Mouse (Mus musculus) E14TG2a.4 (cell line): ENCODE measurements around the gene Xrcc5.

Experiments
- H3K27me3 ChIP-seq: 2 replicates; pipeline ENCODE4 v1.6.1; 2014; ENCODE audit warnings: low read length, control low read depth; ENCODE audit not compliant: insufficient read depth
- H3K36me3 ChIP-seq: 2 replicates; pipeline ENCODE4 v1.6.1; 2014; ENCODE audit warnings: low read length, control low read depth; ENCODE audit not compliant: insufficient read depth
- H3K4me1 ChIP-seq: replicated peaks from 2 replicates; pipeline ENCODE4 v1.6.1; 2014; ENCODE audit warnings: low read depth, low read length, control low read depth
- H3K4me3 ChIP-seq: replicated peaks from 2 replicates; pipeline ENCODE4 v1.5.1; 2014; ENCODE audit warnings: mild to moderate bottlenecking, low read length
- H3K9me3 ChIP-seq: 2 replicates; pipeline ENCODE4 v1.6.1; 2014; ENCODE audit warnings: low read length, control low read depth
- CTCF ChIP-seq: conservative IDR thresholded peaks from 2 replicates; pipeline ENCODE4 v1.5.1; 2014; ENCODE audit warnings: low read length
- NANOG ChIP-seq: IDR thresholded peaks from 2 replicates; pipeline ENCODE4 v1.6.1; 2014; ENCODE audit warnings: borderline replicate concordance, low read length, mixed read lengths
- POU5F1 ChIP-seq: IDR thresholded peaks from 2 replicates; pipeline ENCODE4 v1.6.1; 2014; ENCODE audit warnings: low read length, borderline replicate concordance

The Xrcc5 gene

GRCm38 (mm10) chr1:72326162-72326821, 19.1 kb downstream of the Xrcc5 start:
- Histone ChIP-seq H3K9me3 (no peaks in the 10 kb centered on the region), H3K4me3 (no peak overlapping the region), H3K4me1 (no peaks in the 10 kb centered on the region), H3K27me3 (no peaks in the 10 kb centered on the region), H3K36me3 (peaks cover 98% of the 10 kb centered on the region)
- TF ChIP-seq NANOG: no peak
- no peak for TF ChIP-seq POU5F1
- no peak for TF ChIP-seq CTCF

- Histone ChIP-seq H3K36me3 (peaks cover 100% of the 10 kb centered on the region), H3K9me3 (peaks cover 62% of the 10 kb centered on the region), H3K27me3 (no peaks in the 10 kb centered on the region), H3K4me1 (no peaks in the 10 kb centered on the region), H3K4me3 (no peak overlapping the region)
- TF ChIP-seq POU5F1 (no peak), NANOG (no peak), CTCF (no peak)
Observed at GRCm38 (mm10) chr1:72334807-72335206, 27.6 kb downstream of the Xrcc5 start.

- TF ChIP-seq POU5F1 (no peak), NANOG (no peak), CTCF (no peak)
- H3K4me1 ChIP-seq: no peaks in the 10 kb centered on the region
- no peak overlapping the region for H3K4me3 ChIP-seq
- peaks cover 81% of the 10 kb centered on the region for H3K9me3 ChIP-seq
- H3K27me3 ChIP-seq: no peaks in the 10 kb centered on the region
- peaks cover 100% of the 10 kb centered on the region for H3K36me3 ChIP-seq
Observed at GRCm38 (mm10) chr1:72336780-72337179, 29.6 kb downstream of the Xrcc5 start.

GRCm38 (mm10) chr1:72338341-72338740, 31.1 kb downstream of the Xrcc5 start:
- Histone ChIP-seq H3K36me3 (peaks cover 99% of the 10 kb centered on the region), H3K9me3 (peaks cover 78% of the 10 kb centered on the region), H3K4me3 (no peak overlapping the region), H3K27me3 (no peaks in the 10 kb centered on the region), H3K4me1 (no peaks in the 10 kb centered on the region)
- TF ChIP-seq POU5F1 (no peak), NANOG (no peak), CTCF (no peak)

- no peaks in the 10 kb centered on the region for H3K9me3 ChIP-seq
- peaks cover 99% of the 10 kb centered on the region for H3K36me3 ChIP-seq
- H3K4me3 ChIP-seq: no peak overlapping the region
- no peaks in the 10 kb centered on the region for H3K27me3 ChIP-seq
- TF ChIP-seq CTCF: no peak
- no peak for TF ChIP-seq NANOG
- TF ChIP-seq POU5F1: no peak
- H3K4me1 ChIP-seq: peaks cover 12% of the 10 kb centered on the region
Observed at GRCm38 (mm10) chr1:72347873-72348272, 40.7 kb downstream of the Xrcc5 start.

GRCm38 (mm10) chr1:72354856-72355255, 47.6 kb downstream of the Xrcc5 start:
- Histone ChIP-seq H3K36me3 (peaks cover 97% of the 10 kb centered on the region), H3K9me3 (no peaks in the 10 kb centered on the region), H3K4me1 (no peaks in the 10 kb centered on the region; the same call in 1 of the 2 replicates), H3K4me3 (no peak overlapping the region), H3K27me3 (no peaks in the 10 kb centered on the region)
- no peak for TF ChIP-seq NANOG
- TF ChIP-seq POU5F1: no peak
- TF ChIP-seq CTCF: no peak

GRCm38 (mm10) chr1:72358216-72358615, 51.0 kb downstream of the Xrcc5 start:
- H3K9me3 ChIP-seq: no peaks in the 10 kb centered on the region
- peaks cover 99% of the 10 kb centered on the region for H3K36me3 ChIP-seq
- no peak overlapping the region for H3K4me3 ChIP-seq
- H3K27me3 ChIP-seq: no peaks in the 10 kb centered on the region
- TF ChIP-seq CTCF (no peak), NANOG (no peak), POU5F1 (no peak)
- 0 out of 2 replicates have a peak, but pooled peaks cover 3% of the 10 kb centered on the region for H3K4me1 ChIP-seq

GRCm38 (mm10) chr1:72359462-72359861, 52.2 kb downstream of the Xrcc5 start:
- TF ChIP-seq NANOG (no peak), CTCF (no peak), POU5F1 (no peak)
- H3K4me1 ChIP-seq: peaks cover 12% of the 10 kb centered on the region
- H3K36me3 ChIP-seq: peaks cover 99% of the 10 kb centered on the region
- no peaks in the 10 kb centered on the region for H3K9me3 ChIP-seq
- H3K4me3 ChIP-seq: no peak overlapping the region
- H3K27me3 ChIP-seq: no peaks in the 10 kb centered on the region

GRCm38 (mm10) chr1:72360809-72361208, 53.6 kb downstream of the Xrcc5 start:
- H3K4me3 ChIP-seq: no peak overlapping the region
- TF ChIP-seq NANOG (no peak), CTCF (no peak), POU5F1 (no peak)
- peaks cover 20% of the 10 kb centered on the region for H3K4me1 ChIP-seq
- no peaks in the 10 kb centered on the region for H3K9me3 ChIP-seq
- peaks cover 99% of the 10 kb centered on the region for H3K36me3 ChIP-seq
- no peaks in the 10 kb centered on the region for H3K27me3 ChIP-seq
